Mouse (Mus musculus): ENCODE measurements around the gene Hist1h2ae. TPM values are rescaled to one million over a fixed set of nuclear protein-coding genes. Genes with fewer than 3 reads are reported as not detected.
"Not testable (repeated sequence)": the region's sequence is repeated elsewhere in the genome, so short reads cannot be mapped to it uniquely, and the experiment has no call there.

The Hist1h2ae gene
- polyA plus RNA-seq, 1 experiment from 2014 or later, result 114 TPM

- Histone ChIP-seq H3K36me3 (ENCODE audit: control insufficient read depth, insufficient read depth, low read length) (no peaks in the 10 kb centered on the region), H3K9ac (ENCODE audit: low read depth, low read length) (peak overlapping the region; percentile 82), H3K4me2 (replicated peaks; ENCODE audit: low read depth, low read length) (peak overlapping the region; percentile 69), H3K4me1 (ENCODE audit: control insufficient read depth, insufficient read depth, low read length) (0 out of 2 replicates have a peak, but pooled peaks cover 6% of the 10 kb centered on the region), H3K4me3 (ENCODE audit: low read length) (peak overlapping the region; percentile 43), H3K27ac (ENCODE audit: low read depth, low read length) (peak overlapping the region; percentile 92), H3K9me3 (ENCODE audit: control insufficient read depth, low read length) (no peaks in the 10 kb centered on the region), H3K27me3 (ENCODE audit: control insufficient read depth, insufficient read depth, low read length) (no peaks in the 10 kb centered on the region)
- no peak for ATAC-seq (ENCODE audit: low FRiP score, low TSS enrichment)
- 27% methylated on average over 2 of the region's 2 CpGs for WGBS
Observed at GRCm38 (mm10) chr13:23572218-23573033, 1.4 kb upstream of the Hist1h2ae start.

DNA sequence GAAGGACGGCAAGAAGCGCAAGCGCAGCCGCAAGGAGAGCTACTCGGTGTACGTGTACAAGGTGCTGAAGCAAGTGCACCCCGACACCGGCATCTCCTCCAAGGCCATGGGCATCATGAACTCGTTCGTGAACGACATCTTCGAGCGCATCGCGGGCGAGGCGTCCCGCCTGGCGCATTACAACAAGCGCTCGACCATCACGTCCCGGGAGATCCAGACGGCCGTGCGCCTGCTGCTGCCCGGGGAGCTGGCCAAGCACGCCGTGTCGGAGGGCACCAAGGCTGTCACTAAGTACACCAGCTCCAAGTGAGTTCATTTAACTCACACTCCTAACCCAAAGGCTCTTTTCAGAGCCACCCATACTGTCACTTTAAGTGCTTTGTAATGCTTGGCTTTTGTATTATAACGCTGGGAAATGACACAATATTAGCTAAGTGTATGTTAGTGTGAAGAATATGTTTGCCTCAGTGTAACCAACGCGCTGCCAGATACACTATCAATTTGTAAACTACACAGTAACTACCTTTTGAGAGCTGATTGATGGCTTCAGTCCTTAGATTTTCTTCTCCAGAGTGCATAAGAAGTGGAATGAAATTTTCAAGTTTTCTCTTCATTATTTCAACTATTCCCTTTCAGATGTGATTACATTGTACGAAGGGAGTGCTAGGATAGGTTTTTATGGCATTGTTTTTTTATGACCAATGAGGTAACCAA lies 641 bp upstream of the Hist1h2ae start:
- H3K4me1 ChIP-seq (ENCODE audit: control insufficient read depth, insufficient read depth, low read length); ATAC-seq (ENCODE audit: low FRiP score, low TSS enrichment); H3K27me3 ChIP-seq (ENCODE audit: control insufficient read depth, insufficient read depth, low read length); H3K9me3 ChIP-seq (ENCODE audit: control insufficient read depth, low read length); H3K36me3 ChIP-seq (ENCODE audit: control insufficient read depth, insufficient read depth, low read length): not testable (repeated sequence)
- H3K9ac ChIP-seq (ENCODE audit: low read depth, low read length), result peak overlapping the region; percentile 82
- peak overlapping the region; percentile 69 for H3K4me2 ChIP-seq (replicated peaks; ENCODE audit: low read depth, low read length)
- peak overlapping the region; percentile 92 for H3K27ac ChIP-seq (ENCODE audit: low read depth, low read length)
- WGBS, result under 1% methylated on average over 13 of the region's 34 CpGs
- H3K4me3 ChIP-seq (ENCODE audit: low read length), result peak overlapping the region; percentile 43

GRCm38 (mm10) chr13:23570261-23571021 lies 579 bp downstream of the Hist1h2ae start:
- Histone ChIP-seq H3K9ac (ENCODE audit: low read depth, low read length) (peak overlapping the region; percentile 51), H3K27ac (ENCODE audit: low read depth, low read length) (peak overlapping the region; percentile 92), H3K4me3 (ENCODE audit: low read length) (peak overlapping the region; percentile 43), H3K4me2 (replicated peaks; ENCODE audit: low read depth, low read length) (peak overlapping the region; percentile 40)
- ATAC-seq (ENCODE audit: low FRiP score, low TSS enrichment); H3K4me1 ChIP-seq (ENCODE audit: control insufficient read depth, insufficient read depth, low read length); H3K27me3 ChIP-seq (ENCODE audit: control insufficient read depth, insufficient read depth, low read length); H3K9me3 ChIP-seq (ENCODE audit: control insufficient read depth, low read length); H3K36me3 ChIP-seq (ENCODE audit: control insufficient read depth, insufficient read depth, low read length): not testable (repeated sequence)
- WGBS, result 1% methylated on average over 19 of the region's 41 CpGs

GRCm38 (mm10) chr13:23564482-23564881 lies 6.5 kb downstream of the Hist1h2ae start:
- H3K27ac ChIP-seq (ENCODE audit: low read depth, low read length), result peak overlapping the region; percentile 99

DNA sequence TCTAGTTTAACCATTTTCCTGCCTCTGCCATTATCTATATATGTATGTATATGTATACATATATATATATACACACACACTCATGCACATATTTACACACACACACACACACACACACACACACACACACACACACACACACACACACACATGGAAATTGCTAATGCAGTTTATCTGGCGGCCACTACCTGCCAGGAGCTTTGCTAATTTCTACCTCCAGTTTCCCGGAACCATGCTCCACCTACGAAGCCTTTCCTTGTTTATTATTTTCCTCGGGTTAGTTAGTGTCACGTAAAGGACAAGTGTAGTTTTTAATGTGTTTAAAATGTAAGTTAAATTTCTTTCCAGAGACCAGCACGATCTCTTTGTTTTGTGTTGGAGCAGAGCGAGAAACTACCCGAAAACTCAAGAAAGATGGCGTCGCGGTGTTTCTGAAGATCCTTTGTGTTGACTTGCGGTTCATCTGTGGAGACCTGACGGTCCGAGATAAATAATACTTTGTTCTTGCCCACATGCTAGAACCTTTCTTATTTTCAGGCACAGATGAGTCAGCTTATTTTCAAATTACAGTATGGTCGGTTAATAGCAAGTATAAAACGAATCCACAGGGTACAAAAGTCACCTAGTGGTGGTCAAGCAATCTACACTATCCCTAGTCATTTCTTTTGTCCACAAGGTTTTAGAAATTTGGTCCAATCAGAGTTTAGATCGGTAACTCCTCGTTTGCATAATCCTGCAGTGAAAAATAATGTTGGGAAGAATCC lies 8.1 kb downstream of the Hist1h2ae start:
- H3K4me1 ChIP-seq (ENCODE audit: control insufficient read depth, insufficient read depth, low read length), result no peaks in the 10 kb centered on the region
- peak overlapping the region; percentile 35 for H3K4me3 ChIP-seq (ENCODE audit: low read length)
- peak overlapping the region; percentile 61 for H3K9ac ChIP-seq (ENCODE audit: low read depth, low read length)
- peak; percentile 80 for ATAC-seq (ENCODE audit: low FRiP score, low TSS enrichment)
- H3K4me2 ChIP-seq (replicated peaks; ENCODE audit: low read depth, low read length), result peak overlapping the region; percentile 59
- WGBS, result 4% methylated on average over 18 of the region's 18 CpGs
- peak overlapping the region; percentile 99 for H3K27ac ChIP-seq (ENCODE audit: low read depth, low read length)
- H3K27me3 ChIP-seq (ENCODE audit: control insufficient read depth, insufficient read depth, low read length), result no peaks in the 10 kb centered on the region
- H3K36me3 ChIP-seq (ENCODE audit: control insufficient read depth, insufficient read depth, low read length), result no peaks in the 10 kb centered on the region
- no peaks in the 10 kb centered on the region for H3K9me3 ChIP-seq (ENCODE audit: control insufficient read depth, low read length)

More at GRCm38 (mm10) chr13:23564482-23564881, 6.5 kb downstream of the Hist1h2ae start:
- no peaks in the 10 kb centered on the region for H3K9me3 ChIP-seq (ENCODE audit: control insufficient read depth, low read length)
- H3K27me3 ChIP-seq (ENCODE audit: control insufficient read depth, insufficient read depth, low read length), result no peaks in the 10 kb centered on the region
- ATAC-seq (ENCODE audit: low FRiP score, low TSS enrichment), result no peak
- no peak overlapping the region for H3K9ac ChIP-seq (ENCODE audit: low read depth, low read length)
- H3K4me3 ChIP-seq (ENCODE audit: low read length), result no peak overlapping the region
- H3K4me2 ChIP-seq (replicated peaks; ENCODE audit: low read depth, low read length), result no peak overlapping the region
- WGBS, result 83% methylated on average over 2 of the region's 2 CpGs
- no peaks in the 10 kb centered on the region for H3K36me3 ChIP-seq (ENCODE audit: control insufficient read depth, insufficient read depth, low read length)
- no peaks in the 10 kb centered on the region for H3K4me1 ChIP-seq (ENCODE audit: control insufficient read depth, insufficient read depth, low read length)

GRCm38 (mm10) chr13:23561883-23562659 lies 8.9 kb downstream of the Hist1h2ae start, which contains the start of gene Hist1h3e:
TSS of gene Hist1h3e (minus strand) at chr13:23562369.
- peak within 1 kb of the TSS; percentile 59 for H3K4me2 ChIP-seq (replicated peaks; ENCODE audit: low read depth, low read length)
- not testable (repeated sequence) for H3K36me3 ChIP-seq (ENCODE audit: control insufficient read depth, insufficient read depth, low read length); H3K27me3 ChIP-seq (ENCODE audit: control insufficient read depth, insufficient read depth, low read length); H3K4me1 ChIP-seq (ENCODE audit: control insufficient read depth, insufficient read depth, low read length); H3K9me3 ChIP-seq (ENCODE audit: control insufficient read depth, low read length)
- H3K9ac ChIP-seq (ENCODE audit: low read depth, low read length), result peak within 1 kb of the TSS; percentile 61
- H3K27ac ChIP-seq (ENCODE audit: low read depth, low read length), result peak within 1 kb of the TSS; percentile 99
- peak within 1 kb of the TSS; percentile 36 for H3K4me3 ChIP-seq (ENCODE audit: low read length)
- peak; percentile 97 for ATAC-seq (ENCODE audit: low FRiP score, low TSS enrichment)
- whole genome bisulfite sequencing, result under 1% methylated on average over 53 of the region's 67 CpGs

DNA sequence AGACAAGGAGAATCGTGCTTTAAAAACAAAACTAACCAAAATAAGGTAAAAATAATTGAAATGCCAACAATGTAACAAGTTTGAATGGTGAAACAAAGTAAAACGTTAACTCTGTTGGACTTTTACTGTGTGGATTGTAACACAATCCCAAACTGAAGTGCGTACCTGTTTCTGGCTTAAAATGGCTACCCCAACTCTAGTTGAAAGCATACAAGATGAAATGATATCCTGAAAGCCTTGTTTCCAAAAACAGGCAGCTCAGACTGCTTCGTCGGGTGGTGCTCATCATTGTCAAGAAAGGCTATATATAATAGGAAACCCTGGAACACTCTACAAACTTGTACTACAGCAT lies 9.5 kb downstream of the Hist1h2ae start:
- not testable (repeated sequence) for ATAC-seq (ENCODE audit: low FRiP score, low TSS enrichment); H3K9me3 ChIP-seq (ENCODE audit: control insufficient read depth, low read length); H3K27me3 ChIP-seq (ENCODE audit: control insufficient read depth, insufficient read depth, low read length); H3K4me1 ChIP-seq (ENCODE audit: control insufficient read depth, insufficient read depth, low read length); H3K36me3 ChIP-seq (ENCODE audit: control insufficient read depth, insufficient read depth, low read length); H3K4me2 ChIP-seq (replicated peaks; ENCODE audit: low read depth, low read length)
- H3K9ac ChIP-seq (ENCODE audit: low read depth, low read length), result peak overlapping the region; percentile 61; the same call in 1 of the 2 replicates
- WGBS, result 0% methylated on average over 2 of the region's 5 CpGs
- peak overlapping the region; percentile 99; the same call in 1 of the 2 replicates for H3K27ac ChIP-seq (ENCODE audit: low read depth, low read length)
- H3K4me3 ChIP-seq (ENCODE audit: low read length), result peak overlapping the region; percentile 36; the same call in 1 of the 2 replicates

DNA sequence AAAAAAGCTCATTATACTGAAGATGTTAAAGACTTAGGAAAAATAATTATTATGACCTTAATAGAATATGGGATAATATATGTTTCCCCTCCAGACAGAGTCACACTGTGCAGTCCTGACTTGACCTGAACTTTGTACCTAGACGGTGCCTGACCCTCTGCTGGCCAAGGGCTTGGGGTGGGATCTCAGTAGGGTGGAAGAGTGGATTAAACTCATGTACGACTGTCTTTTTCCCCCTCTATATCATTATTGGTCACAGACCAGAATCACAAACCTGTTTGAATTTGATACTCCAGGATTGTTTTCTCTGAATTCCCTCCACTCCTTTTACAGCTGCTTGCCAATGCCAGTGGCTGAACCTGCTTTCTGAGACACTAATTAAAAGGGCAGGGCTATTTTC lies 10.3 kb downstream of the Hist1h2ae start:
- not testable (repeated sequence) for H3K4me1 ChIP-seq (ENCODE audit: control insufficient read depth, insufficient read depth, low read length); ATAC-seq (ENCODE audit: low FRiP score, low TSS enrichment); H3K36me3 ChIP-seq (ENCODE audit: control insufficient read depth, insufficient read depth, low read length); H3K9me3 ChIP-seq (ENCODE audit: control insufficient read depth, low read length); H3K27me3 ChIP-seq (ENCODE audit: control insufficient read depth, insufficient read depth, low read length); H3K27ac ChIP-seq (ENCODE audit: low read depth, low read length); H3K4me3 ChIP-seq (ENCODE audit: low read length)
- Histone ChIP-seq H3K9ac (ENCODE audit: low read depth, low read length) (peak overlapping the region; percentile 28; the same call in 1 of the 2 replicates), H3K4me2 (replicated peaks; ENCODE audit: low read depth, low read length) (0 out of 2 replicates have a peak overlapping the region, but pooled peaks have one; percentile 8)
- whole genome bisulfite sequencing, result 22% methylated on average over 2 of the region's 2 CpGs
